Mouse (Mus musculus) heart, adult 2 months (tissue): Measurements from ENCODE around the gene Sbf2.

Experiments
- CTCF ChIP-seq: fragments of 200-600 bp; IDR thresholded peaks from 2 replicates; pipeline ENCODE4 v1.8.1; 2022; ENCODE audit warnings: antibody characterized with exemption, mild to moderate bottlenecking, moderate library complexity
- POLR2A ChIP-seq: fragments of 200-500 bp; IDR thresholded peaks from 2 replicates; pipeline ENCODE4 v1.6.1; 2011; ENCODE audit warnings: mild to moderate bottlenecking, low read depth, low read length, control low read depth; ENCODE audit not compliant: insufficient read depth

DNA sequence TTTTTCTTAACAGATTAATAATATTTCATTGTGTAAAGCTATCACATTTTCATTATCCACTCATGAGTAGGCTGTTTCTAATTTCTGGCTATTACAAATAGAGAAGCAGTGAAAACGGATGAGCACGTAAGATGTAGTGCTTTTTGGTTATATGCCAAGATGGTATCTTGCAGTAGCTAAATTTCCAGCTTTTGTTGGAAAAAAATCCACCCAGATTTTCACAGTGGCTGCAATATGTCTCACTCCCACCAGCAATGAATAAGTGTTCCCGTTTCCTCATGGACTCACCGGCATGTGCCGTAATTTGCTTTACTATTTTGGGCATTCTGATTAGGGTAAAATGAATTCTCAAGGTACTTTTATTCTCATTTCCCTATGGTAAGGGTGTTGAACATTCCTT lies 129.7 kb downstream of the Sbf2 start:
- TF ChIP-seq POLR2A (no peak), CTCF (no peak)
